Mouse (Mus musculus) spleen, adult 2 months (tissue): ENCODE measurements around the gene Sf3a2. TPM values are rescaled to one million over a fixed set of nuclear protein-coding genes. Genes with fewer than 3 reads are reported as not detected.
A peak's percentile ranks its signal among the peaks of the same experiment; 100 is the strongest.

Source experiments
- DNase-seq, 2 experiments: peaks; one replicate each; pipeline versions ENCODE4 v3.0.0 to v3.0.0-alpha.2; 2012 to 2021; ENCODE audit warnings: low spot score in 2 of 2, low read depth in 1 of 2
- H3K27ac ChIP-seq: fragments of 200-500 bp; 2 replicates; pipeline ENCODE4 v1.5.1; 2012; ENCODE audit warnings: low read length, inconsistent platforms; ENCODE audit not compliant: insufficient read depth
- H3K27me3 ChIP-seq: fragments of 200-500 bp; 2 replicates; pipeline ENCODE4 v1.6.1; 2012; ENCODE audit warnings: mild to moderate bottlenecking, moderate library complexity, low read length, inconsistent platforms; ENCODE audit not compliant: control insufficient read depth, insufficient read depth
- H3K36me3 ChIP-seq: fragments of 200-500 bp; 2 replicates; pipeline ENCODE4 v1.6.1; 2012; ENCODE audit warnings: mild to moderate bottlenecking, low read length, inconsistent platforms; ENCODE audit not compliant: control insufficient read depth, insufficient read depth
- H3K4me1 ChIP-seq: fragments of 200-500 bp; 2 replicates; pipeline ENCODE4 v1.6.1; 2011; ENCODE audit warnings: inconsistent platforms; ENCODE audit not compliant: control insufficient read depth, insufficient read depth, insufficient read length
- H3K4me3 ChIP-seq: fragments of 200-500 bp; 2 replicates; pipeline ENCODE4 v1.5.1; 2011; ENCODE audit warnings: mild to moderate bottlenecking, inconsistent platforms; ENCODE audit not compliant: insufficient read depth, insufficient read length; ENCODE audit errors: extremely low read depth
- CTCF ChIP-seq: fragments of 200-500 bp; IDR thresholded peaks from 2 replicates; pipeline ENCODE4 v1.5.1; 2011; ENCODE audit warnings: mild to moderate bottlenecking, inconsistent platforms; ENCODE audit not compliant: insufficient read depth, insufficient read length, insufficient replicate concordance; ENCODE audit errors: extremely low read depth
- POLR2A ChIP-seq: fragments of 200-500 bp; IDR thresholded peaks from 2 replicates; pipeline ENCODE4 v1.6.1; 2011; ENCODE audit warnings: low read depth, low read length, inconsistent platforms
- WGBS: fragments of 180-500 bp; shearing (Covaris S2); methylation state at CpG from one replicate; pipeline ENCODE4 v1.1.7; 2018; 5-methylcytosine and 5-hydroxymethylcytosine counted together
- polyA plus RNA-seq: library from polyadenylated mRNA; depleted of rRNA; stranded (reverse); fragments of >200 nt; gene quantifications from 2 replicates; pipeline ENCODE4 v1.2.3, GENCODE M21; 2012

Sf3a2 gene
- polyA plus RNA-seq, 1 experiment, result 38.7 TPM

- peaks cover 4% of the 10 kb centered on the region for H3K4me1 ChIP-seq
- peaks cover 15% of the 10 kb centered on the region for H3K36me3 ChIP-seq
- no peak overlapping the region for H3K4me3 ChIP-seq
- H3K27me3 ChIP-seq, result no peaks in the 10 kb centered on the region
- H3K27ac ChIP-seq, result no peak overlapping the region
- no peak for DNase-seq
- TF ChIP-seq CTCF (no peak), POLR2A (no peak)
- WGBS, result 64% methylated on average over 1 of the region's 1 CpGs
Observed at GRCm38 (mm10) chr10:80829359-80830278, 31.6 kb downstream of the Sf3a2 start.

GRCm38 (mm10) chr10:80831136-80831535 lies 33.1 kb downstream of the Sf3a2 start:
- no peak for TF ChIP-seq POLR2A
- TF ChIP-seq CTCF, result no peak
- Histone ChIP-seq H3K27me3 (no peaks in the 10 kb centered on the region), H3K4me3 (no peak overlapping the region), H3K27ac (no peak overlapping the region), H3K4me1 (peaks cover 3% of the 10 kb centered on the region), H3K36me3 (peaks cover 15% of the 10 kb centered on the region)
- peak in 1 of 2 experiments; percentile 45 for DNase-seq
- WGBS, result 18% methylated on average over 9 of the region's 9 CpGs

GRCm38 (mm10) chr10:80832818-80833217 lies 34.8 kb downstream of the Sf3a2 start:
- no peak for DNase-seq
- TF ChIP-seq POLR2A (no peak), CTCF (no peak)
- no peaks in the 10 kb centered on the region for H3K27me3 ChIP-seq
- peaks cover 2% of the 10 kb centered on the region for H3K4me1 ChIP-seq
- no peak overlapping the region for H3K4me3 ChIP-seq
- no peak overlapping the region for H3K27ac ChIP-seq
- 86% methylated on average over 7 of the region's 7 CpGs for WGBS
- peaks cover 15% of the 10 kb centered on the region for H3K36me3 ChIP-seq

DNA sequence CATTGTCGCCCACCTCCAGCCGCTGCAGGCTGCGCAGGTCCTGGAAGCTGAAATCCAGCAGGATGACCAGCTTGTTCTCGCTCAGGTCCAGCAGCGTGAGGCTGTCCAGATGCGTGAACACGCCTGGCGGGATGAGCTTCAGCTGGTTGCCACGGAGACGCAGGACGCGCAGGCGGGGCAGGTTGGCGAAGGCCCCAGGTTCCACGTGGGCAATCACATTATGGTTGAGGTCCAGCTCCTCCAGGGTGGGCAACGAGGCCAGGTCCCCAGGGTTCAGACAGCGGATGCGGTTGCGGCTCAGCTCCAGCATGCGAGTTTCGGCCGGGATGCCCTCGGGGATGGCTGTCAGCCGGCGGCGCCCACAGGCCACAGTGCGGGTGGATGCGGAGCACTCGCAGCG lies 37.6 kb downstream of the Sf3a2 start:
- no peak for TF ChIP-seq CTCF
- TF ChIP-seq POLR2A, result no peak
- Histone ChIP-seq H3K27ac (no peak overlapping the region), H3K36me3 (no peaks in the 10 kb centered on the region), H3K4me3 (no peak overlapping the region), H3K4me1 (no peaks in the 10 kb centered on the region; the same call in 1 of the 2 replicates), H3K27me3 (no peaks in the 10 kb centered on the region)
- no peak for DNase-seq
- WGBS, result 77% methylated on average over 30 of the region's 30 CpGs

DNA sequence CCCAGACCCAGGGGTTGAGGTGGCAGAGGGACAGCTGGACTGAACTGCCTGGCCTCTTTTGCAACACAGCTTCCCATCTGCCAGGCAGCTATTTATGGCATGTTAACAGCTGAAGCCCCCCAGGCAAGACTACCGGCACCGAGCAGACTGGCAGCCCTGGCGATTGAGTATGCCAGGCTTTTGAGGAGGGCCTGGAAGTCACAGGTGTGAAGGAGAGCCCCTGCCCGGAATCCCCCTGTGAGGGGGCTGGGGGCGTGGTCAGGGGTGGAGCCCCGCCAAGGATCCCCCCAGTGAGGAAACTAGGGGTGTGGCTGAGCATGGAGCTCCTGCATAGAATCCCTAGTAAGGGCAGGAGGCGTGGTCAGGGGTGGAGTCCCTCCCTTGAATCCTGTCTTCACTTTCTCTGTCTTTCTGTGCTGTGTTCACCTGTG lies 39.0 kb downstream of the Sf3a2 start:
- no peak overlapping the region for H3K4me3 ChIP-seq
- H3K27me3 ChIP-seq, result no peaks in the 10 kb centered on the region
- DNase-seq, result no peak
- TF ChIP-seq POLR2A, result no peak
- no peak for TF ChIP-seq CTCF
- WGBS, result 49% methylated on average over 7 of the region's 7 CpGs
- no peaks in the 10 kb centered on the region for H3K36me3 ChIP-seq
- H3K4me1 ChIP-seq, result no peaks in the 10 kb centered on the region; the same call in 1 of the 2 replicates
- H3K27ac ChIP-seq, result no peak overlapping the region

DNA sequence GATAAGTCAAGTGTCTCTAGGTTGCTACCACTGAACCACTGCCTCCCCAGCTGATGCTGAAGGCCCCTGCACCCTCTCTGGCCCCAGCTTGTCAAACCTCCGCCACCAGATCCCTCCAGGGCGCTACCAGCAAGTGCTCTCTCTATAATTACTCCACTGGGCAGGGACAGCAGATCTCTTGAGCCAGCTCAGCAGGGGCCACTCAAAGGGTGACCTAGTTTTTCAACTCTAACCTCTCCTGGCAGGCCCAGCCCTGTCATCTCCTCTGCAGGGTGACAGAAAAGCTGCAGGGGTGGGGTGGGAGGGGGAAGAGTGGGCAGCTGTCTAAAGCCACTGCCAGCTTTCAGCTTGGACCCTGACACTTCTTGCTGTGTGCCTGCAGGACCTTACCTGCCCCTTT lies 39.8 kb downstream of the Sf3a2 start:
- Histone ChIP-seq H3K27ac (no peak overlapping the region), H3K27me3 (no peaks in the 10 kb centered on the region), H3K36me3 (no peaks in the 10 kb centered on the region), H3K4me3 (no peak overlapping the region), H3K4me1 (no peaks in the 10 kb centered on the region; the same call in 1 of the 2 replicates)
- 65% methylated on average over 2 of the region's 2 CpGs for WGBS
- TF ChIP-seq POLR2A (no peak), CTCF (no peak)
- DNase-seq, result no peak
